Mouse (Mus musculus) urinary bladder, postnatal 25 days (tissue): Measurements from ENCODE around the gene S100a3.

Experiments used
- DNase-seq: peaks from one replicate; pipeline ENCODE4 v3.0.0; 2022; ENCODE audit warnings: low spot score

The S100a3 gene

DNA sequence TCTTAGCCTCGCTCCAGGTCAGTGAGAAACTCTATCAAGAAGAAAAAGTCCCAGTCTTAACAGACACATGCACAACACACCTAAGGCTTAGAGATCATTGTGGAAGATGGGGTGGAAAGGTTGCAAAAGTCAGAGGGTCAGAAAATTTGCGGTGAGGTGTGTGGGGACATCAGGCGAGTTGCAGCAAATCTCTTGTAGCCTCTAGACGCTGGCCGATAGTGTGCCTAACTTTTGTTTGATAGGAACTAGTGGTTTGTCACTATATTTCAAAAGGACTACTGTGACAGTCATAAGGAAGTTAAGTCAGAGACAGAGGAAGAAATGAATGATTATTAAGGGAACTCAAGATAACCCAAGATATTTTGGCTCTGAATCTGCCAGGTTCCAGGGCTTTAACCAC lies 67.0 kb downstream of the S100a3 start:
- DNase-seq, result no peak

DNA sequence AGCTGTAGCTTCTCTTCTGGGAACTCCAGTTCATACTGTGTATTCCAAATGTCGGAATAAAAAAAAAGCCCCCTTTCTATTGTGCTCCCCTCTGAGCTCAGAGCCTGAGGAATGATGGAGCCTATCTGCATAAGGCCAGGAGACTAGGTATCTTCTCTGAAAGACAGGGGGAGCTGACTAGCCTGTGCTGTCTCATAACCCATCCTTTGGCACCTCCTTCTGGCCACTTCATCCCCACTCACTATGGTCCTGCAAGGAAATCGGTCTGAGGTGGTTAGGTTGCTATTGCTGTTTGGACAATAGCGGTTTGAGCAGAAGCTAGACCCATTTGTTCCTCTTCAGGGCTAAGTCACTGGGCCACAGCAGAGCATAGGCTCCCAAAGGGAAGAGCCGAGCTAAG lies 67.4 kb downstream of the S100a3 start:
- no peak for DNase-seq

DNA sequence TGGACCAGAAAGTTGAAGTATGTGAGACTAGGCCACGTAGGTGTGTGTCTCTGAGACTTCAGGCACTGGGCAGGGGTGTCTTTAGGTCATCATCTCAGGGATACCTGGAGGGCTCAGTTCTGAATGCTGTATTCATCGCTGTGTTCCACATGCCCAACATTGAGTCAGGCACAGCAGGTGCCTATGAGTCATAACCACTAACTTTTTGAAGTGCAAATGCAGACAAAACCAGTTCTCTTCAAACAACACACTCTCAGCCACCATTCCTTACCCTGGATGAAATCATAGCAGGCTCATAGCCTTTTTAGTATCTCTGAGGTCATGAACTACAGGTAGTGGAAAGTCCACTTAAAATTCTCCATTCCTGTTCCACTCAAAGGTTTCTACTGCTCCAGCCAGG lies 68.9 kb downstream of the S100a3 start:
- no peak for DNase-seq

DNA sequence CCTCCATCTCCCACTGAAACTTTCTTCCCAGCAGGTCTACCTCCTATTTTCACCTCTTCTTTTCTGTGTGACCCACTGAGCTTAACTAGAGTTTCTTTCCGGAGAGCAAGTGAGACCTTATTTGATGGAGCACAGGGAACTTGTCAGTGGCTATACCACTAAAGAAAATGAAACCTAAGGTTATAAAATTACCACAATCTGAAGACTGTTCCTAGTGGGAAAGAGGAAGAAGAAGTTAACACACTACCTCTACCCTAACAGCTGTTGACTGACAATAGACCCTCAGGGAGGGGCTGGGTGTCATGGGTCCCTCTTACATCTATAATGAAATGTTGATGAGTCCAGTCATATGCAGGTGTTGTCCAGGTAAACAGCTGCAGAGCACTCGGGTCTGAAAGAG lies 71.6 kb downstream of the S100a3 start:
- DNase-seq, result no peak

DNA sequence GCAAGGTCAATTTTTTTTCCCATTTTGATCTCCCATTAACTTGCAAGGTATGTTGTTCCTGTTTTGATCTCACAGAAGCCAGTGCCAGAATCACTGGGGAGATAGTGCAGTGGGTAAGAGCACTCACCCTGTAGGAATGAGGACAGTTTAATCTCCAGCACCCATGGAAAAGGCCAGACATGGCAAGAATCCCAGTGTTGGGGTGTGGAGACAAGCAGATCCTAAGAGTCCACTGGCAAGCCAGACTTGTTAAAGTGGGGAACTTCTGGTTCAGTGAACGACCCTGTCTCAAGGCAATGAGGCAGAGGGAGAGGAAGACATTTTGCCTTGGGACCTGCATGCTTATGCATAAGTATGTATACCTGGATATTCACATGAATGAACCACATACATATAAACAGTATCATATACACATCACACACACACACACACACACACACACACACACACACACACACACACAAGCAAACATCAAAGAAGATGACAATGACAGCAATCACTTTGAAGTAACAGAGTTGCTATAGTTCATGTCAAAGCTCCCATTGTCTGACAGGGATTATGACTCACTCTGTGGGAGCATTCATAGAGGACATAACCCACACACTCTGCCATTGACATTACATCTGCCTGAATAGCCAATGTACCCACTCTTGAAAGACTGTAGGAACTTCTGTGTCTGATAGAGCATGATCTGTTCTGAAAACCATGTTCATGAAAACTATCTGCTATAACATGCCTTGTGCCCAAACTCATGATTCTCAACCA lies 78.3 kb downstream of the S100a3 start:
- DNase-seq, result no peak

DNA sequence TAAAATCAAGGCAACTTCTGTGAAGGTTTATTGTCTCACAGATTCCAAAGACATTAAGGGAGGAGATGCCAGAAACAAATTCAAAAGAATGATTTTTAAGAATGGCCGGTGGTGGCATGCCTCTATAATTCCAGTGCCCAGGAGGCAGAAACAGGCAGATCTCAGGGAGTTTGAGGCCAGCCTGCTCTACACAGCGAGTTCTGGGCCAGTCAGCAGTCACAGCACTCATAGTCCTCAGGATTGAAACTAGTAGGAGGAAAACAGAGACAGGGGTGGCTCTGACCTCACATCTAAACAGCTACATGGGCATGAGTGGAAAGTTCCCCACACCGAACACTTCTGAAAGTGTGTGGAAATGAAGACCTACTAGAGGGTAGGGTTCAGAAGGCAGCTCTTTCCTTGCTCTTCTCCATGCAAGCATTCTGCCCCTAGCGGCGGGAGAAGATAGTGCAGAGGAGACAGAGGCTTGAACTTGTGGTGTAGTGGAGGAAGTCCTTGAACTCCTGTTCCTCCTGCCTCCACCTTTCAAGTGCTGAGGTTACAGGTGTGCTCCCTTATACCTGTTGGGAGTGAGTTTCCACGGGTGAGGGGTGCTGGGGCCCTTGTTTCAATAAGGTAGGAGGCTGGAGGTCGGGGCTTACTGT lies 79.3 kb downstream of the S100a3 start:
- DNase-seq, result no peak

DNA sequence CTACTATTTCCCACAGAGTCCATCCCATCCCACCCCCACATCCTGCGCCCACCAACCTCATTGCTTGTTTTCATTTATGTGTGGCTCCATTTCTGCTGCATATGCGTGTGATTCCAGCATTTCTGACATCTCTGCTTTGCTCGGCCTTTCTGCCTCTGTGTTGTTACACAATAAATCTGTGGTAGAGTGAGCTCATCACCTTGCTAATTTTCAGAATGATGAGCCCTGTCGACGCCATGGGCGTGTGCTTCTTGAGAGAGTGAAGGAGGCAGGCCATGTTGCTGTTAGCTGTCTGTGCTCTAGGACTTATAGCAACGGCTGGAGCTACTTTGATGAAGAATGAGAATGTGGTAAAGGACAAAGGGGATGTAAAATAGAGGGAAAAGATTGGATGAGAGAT lies 80.6 kb downstream of the S100a3 start:
- DNase-seq, result no peak

DNA sequence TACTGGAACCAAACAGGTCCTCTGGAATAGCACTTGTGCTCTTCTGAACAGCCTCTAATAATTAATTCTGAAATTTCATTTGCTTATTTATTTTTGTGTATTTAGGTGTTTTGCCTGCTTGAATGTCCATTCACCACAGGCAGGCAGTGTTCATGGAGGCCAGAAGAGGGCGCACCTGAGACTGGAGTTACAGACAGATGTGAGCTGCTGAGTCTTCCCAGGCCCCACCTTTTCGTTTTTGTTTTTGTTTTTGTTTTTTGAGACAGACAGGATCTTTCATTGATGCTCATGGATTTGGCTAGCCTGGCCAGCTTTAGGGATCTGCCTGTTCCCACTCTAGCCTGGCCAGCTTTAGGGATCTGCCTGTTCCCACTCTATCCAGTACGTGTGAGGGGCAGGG lies 83.8 kb downstream of the S100a3 start:
- peak; percentile 41 for DNase-seq

DNA sequence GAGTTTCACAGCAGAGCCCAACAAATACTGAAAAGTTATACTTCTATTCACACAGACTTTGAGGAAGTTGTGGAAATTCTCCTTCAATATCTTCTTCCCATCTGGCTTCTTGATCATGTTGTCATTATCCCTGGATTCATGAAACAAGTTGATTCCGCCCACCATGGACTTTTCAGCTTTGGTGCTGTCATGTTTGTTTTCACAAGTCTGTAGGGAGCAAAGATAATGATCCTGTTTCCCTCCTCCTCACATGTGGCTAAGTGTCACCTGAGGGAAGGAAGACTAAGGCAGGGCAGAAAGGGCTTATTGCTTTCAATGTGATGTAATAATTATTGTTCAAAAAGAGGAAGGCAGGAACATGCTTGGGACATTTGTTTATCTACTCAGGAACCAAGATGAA lies 86.9 kb downstream of the S100a3 start:
- no peak for DNase-seq

DNA sequence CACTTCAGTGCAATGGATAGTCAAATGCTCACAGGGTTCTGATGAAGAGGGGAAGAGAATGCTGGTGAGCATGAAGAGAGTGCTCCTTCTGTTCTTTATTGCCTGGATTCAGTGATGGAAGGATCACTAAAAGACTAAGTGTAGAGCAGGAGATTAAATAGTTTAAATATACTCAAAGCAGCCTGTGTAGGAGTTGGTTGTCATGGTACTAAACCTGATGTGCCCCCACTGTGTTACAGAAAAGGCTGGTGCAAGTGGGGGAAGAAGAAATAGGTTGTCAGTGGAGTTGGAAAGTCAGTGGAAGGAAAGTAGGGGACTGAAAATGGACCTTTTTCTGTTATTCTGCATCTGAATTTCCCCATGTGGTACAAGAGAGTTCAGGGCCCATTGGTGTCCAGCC lies 88.6 kb downstream of the S100a3 start:
- DNase-seq, result no peak

DNA sequence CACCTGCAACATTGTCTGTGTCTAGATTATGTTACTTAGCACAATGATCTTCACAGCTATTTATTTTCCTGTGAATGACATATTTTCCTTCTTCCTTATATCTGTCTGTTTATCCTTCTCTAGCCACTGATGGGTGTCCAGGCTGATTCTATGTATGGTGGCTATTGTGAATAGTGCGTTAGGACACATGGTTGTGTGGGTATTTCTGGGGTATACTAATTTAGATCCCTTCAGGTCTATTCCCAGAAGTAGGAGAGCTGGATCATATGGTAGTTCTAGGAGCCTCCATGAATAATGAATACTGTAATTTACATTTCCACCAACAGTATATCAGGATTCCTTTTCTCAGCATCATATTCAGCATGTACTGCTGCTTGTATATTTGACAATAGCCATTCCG lies 89.5 kb downstream of the S100a3 start:
- DNase-seq, result no peak
